Mouse (Mus musculus): Measurements from ENCODE around the gene Bcap31.
"Not testable (repeated sequence)": the region's sequence is repeated elsewhere in the genome, so short reads cannot be mapped to it uniquely, and the experiment has no call there.

The Bcap31 gene

DNA sequence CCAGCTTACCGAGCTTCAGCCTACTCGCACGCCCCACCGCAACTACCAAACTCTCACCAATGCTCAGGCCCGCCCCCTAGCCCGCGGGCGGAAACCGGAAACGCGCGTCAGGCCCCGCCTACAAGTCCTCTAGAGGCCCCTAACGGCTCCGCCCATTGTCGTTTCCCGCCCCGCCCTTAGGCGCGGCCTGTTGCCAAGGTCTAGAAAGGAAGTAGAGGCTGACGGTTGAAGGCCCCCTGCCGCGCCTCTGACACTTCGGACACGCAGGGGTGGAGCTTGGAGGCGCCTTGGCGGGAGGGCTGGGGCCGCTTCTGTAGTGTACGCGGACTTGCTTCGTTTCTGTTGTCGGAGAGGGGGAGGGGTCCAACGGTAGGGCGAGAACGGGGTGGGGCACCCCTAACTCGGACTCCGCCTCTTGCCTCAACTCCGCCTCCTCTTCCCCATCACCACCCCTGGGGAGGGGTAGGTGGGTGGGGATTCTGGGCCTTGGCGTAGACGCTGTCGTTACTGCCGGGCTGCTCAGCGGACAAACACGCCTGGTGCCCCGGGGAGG lies at the start of gene Bcap31, which contains the start of gene Abcd1:
Bcap31 (minus strand) TSS at position 67 of the 553 bp plus-strand sequence.
Abcd1 (plus strand) TSS at position 489 of the 553 bp plus-strand sequence.
- in situ Hi-C loops (cut with MboI; ENCODE audit: low pct_unique_long_range_greater_than_20kb in 1 of 2, low sequenced_read_pairs in 2 of 2, unreplicated experiment in 1 of 2): no loop called here

- in situ Hi-C loops (cut with MboI; ENCODE audit: low pct_unique_long_range_greater_than_20kb in 1 of 2, low sequenced_read_pairs in 2 of 2, unreplicated experiment in 1 of 2): no loop called here
Observed at GRCm38 (mm10) chrX:73765311-73765710, 49.3 kb upstream of the Bcap31 start.

- in situ Hi-C loops (cut with MboI; ENCODE audit: low pct_unique_long_range_greater_than_20kb in 1 of 2, low sequenced_read_pairs in 2 of 2, unreplicated experiment in 1 of 2): no loop called here
Observed at GRCm38 (mm10) chrX:73758611-73759290, 42.8 kb upstream of the Bcap31 start.

GRCm38 (mm10) chrX:73756334-73757140 lies 40.6 kb upstream of the Bcap31 start, which contains the start of gene Plxnb3:
Gene Plxnb3, plus strand, starts transcription at chrX:73757090.
- in situ Hi-C loops (cut with MboI; ENCODE audit: low pct_unique_long_range_greater_than_20kb in 1 of 2, low sequenced_read_pairs in 2 of 2, unreplicated experiment in 1 of 2): no loop called here

DNA sequence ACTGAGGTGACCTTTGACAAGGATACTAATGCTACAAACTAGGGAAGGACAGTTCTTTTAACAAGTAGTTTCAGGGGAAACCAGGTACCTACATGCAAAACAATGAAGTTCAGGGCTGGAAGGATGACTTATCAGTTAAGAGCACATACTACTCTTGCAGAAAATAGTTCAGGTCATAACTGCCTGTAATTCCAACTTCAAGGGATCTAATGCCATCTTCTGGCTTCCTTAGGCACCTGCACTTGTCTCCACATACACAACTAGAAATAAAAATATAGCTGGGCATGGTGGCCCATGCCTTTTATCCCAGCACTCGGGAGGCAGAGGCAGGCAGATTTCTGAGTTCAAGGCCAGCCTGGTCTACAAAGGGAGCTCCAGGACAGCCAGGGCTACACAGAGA lies 33.0 kb upstream of the Bcap31 start:
- in situ Hi-C loops (cut with MboI; ENCODE audit: low pct_unique_long_range_greater_than_20kb in 1 of 2, low sequenced_read_pairs in 2 of 2, unreplicated experiment in 1 of 2): no loop called here

- in situ Hi-C loops (cut with MboI; ENCODE audit: low pct_unique_long_range_greater_than_20kb in 1 of 2, low sequenced_read_pairs in 2 of 2, unreplicated experiment in 1 of 2): no loop called here
Observed at GRCm38 (mm10) chrX:73744774-73745481, 29.0 kb upstream of the Bcap31 start.

DNA sequence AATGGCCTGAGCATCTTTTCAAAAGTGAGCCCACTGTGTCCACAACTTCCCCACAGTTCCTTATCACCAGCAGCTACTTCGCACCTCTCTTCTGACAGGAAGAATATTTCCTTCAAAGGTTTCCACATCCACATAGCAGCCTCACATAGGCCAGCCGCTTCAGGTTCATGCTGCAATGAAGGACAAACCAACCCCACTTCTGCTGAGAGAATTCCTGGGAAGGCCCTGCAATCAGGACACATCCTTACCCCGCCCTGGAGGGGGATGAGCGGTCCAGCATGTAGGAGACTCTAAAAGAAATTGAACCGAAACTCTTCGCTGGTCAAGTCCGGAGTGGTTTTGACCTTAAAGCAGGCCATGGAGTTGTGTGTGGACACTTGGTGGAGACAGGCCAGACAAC lies 23.9 kb upstream of the Bcap31 start:
- in situ Hi-C loops (cut with MboI; ENCODE audit: low pct_unique_long_range_greater_than_20kb in 1 of 2, low sequenced_read_pairs in 2 of 2, unreplicated experiment in 1 of 2): not testable (repeated sequence)

- in situ Hi-C loops (cut with MboI; ENCODE audit: low pct_unique_long_range_greater_than_20kb in 1 of 2, low sequenced_read_pairs in 2 of 2, unreplicated experiment in 1 of 2): no loop called here
Observed at GRCm38 (mm10) chrX:73739151-73739550, 23.2 kb upstream of the Bcap31 start.

DNA sequence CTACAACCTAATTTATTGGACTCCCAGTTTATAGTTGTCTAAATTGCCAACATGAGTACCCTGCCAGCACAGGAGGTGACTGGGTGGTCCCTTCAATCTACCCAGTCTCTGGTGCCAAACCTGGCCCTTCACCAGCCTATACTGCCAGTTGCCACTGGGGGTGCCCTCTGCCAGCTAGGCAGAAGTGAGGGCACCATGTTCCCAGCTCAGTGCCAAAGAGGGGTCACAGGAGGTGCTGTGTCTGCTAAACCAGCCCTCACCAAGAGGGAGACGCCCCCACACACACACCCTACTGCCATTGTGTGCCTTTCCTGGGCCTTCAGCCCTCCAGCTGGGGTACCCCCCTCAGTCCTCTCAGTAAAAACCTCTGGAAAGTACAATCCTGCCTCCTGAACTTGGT lies 22.2 kb upstream of the Bcap31 start:
- in situ Hi-C loops (cut with MboI; ENCODE audit: low pct_unique_long_range_greater_than_20kb in 1 of 2, low sequenced_read_pairs in 2 of 2, unreplicated experiment in 1 of 2): no loop called here

GRCm38 (mm10) chrX:73730908-73731307 lies 14.9 kb upstream of the Bcap31 start:
- in situ Hi-C loops (cut with MboI; ENCODE audit: low pct_unique_long_range_greater_than_20kb in 1 of 2, low sequenced_read_pairs in 2 of 2, unreplicated experiment in 1 of 2): no loop called here

DNA sequence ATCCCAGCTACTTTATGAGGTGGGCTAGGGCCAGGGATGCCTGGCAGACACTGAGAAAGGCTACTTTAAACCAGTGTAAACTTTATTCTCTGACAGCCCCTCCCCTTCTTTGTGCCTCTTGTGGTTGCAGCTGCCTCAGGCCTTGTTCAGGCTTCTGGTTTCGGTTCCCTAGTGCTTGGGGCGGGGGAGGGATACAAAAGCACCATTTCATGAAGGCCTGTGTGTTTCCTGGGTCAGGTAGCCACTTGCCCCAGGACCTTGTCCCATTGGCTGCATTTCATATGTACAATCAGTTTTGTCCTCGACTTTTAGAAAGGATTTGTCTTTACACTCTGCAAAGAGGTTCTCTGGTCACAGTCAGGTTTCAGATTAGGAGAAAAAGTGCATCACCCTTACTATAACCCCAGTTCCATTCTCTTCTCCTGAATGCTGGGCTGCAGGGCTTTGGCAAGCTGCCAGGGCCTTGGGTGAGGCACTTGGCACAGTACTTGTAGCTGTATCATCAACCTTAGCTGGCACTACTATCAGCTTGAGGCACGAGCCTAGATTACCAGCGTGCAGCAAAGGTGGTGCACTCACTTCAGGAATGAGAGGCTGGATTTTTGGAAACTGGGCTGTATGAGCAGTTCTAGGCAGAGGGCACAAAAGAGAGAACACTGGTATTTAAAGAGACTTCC lies 2.8 kb upstream of the Bcap31 start:
- in situ Hi-C loops (cut with MboI; ENCODE audit: low pct_unique_long_range_greater_than_20kb in 1 of 2, low sequenced_read_pairs in 2 of 2, unreplicated experiment in 1 of 2): no loop called here

DNA sequence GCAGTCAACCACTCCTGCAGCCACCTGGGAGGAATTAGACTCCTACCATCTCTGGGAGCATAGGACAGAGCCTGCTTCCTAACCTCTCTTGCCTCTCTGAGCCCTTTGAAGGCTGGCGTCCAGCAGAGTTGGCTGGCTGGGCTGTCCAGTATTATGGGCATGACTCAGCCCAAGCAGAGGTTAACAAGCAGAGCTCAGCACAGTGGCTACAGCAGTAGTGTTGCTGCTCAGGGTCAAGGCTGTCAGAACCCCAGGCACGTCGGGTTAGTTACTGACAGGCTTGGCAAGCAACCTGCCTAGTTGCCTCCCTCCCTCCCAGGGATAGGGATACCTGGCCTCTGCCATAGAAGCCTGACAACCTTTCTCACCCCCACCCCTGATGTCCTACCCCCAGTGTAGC lies 2.3 kb upstream of the Bcap31 start:
- in situ Hi-C loops (cut with MboI; ENCODE audit: low pct_unique_long_range_greater_than_20kb in 1 of 2, low sequenced_read_pairs in 2 of 2, unreplicated experiment in 1 of 2): no loop called here

DNA sequence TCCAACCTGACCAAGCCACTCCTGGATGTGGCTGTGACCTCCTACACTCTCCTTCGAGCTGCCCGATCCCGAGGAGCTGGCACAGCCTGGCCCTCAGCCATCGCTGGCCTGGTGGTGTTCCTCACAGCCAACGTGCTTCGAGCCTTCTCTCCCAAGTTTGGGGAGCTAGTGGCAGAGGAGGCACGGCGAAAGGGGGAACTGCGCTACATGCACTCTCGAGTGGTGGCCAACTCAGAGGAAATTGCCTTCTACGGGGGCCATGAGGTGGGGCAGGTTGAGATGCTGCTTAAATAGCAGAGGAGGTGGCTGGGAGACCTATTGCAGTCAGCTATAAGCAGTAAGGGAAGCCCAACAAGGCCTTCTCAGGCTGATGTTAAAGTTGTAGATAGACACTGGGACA lies 1.7 kb upstream of the Bcap31 start:
- in situ Hi-C loops (cut with MboI; ENCODE audit: low pct_unique_long_range_greater_than_20kb in 1 of 2, low sequenced_read_pairs in 2 of 2, unreplicated experiment in 1 of 2): no loop called here

- in situ Hi-C loops (cut with MboI; ENCODE audit: low pct_unique_long_range_greater_than_20kb in 1 of 2, low sequenced_read_pairs in 2 of 2, unreplicated experiment in 1 of 2): no loop called here
Observed at GRCm38 (mm10) chrX:73716709-73717545, 952 bp upstream of the Bcap31 start.

- in situ Hi-C loops (cut with MboI; ENCODE audit: low pct_unique_long_range_greater_than_20kb in 1 of 2, low sequenced_read_pairs in 2 of 2, unreplicated experiment in 1 of 2): no loop called here
Observed at GRCm38 (mm10) chrX:73715476-73716108, 383 bp downstream of the Bcap31 start.

- in situ Hi-C loops (cut with MboI; ENCODE audit: low pct_unique_long_range_greater_than_20kb in 1 of 2, low sequenced_read_pairs in 2 of 2, unreplicated experiment in 1 of 2): no loop called here
Observed at GRCm38 (mm10) chrX:73700472-73700871, 15.5 kb downstream of the Bcap31 start.

DNA sequence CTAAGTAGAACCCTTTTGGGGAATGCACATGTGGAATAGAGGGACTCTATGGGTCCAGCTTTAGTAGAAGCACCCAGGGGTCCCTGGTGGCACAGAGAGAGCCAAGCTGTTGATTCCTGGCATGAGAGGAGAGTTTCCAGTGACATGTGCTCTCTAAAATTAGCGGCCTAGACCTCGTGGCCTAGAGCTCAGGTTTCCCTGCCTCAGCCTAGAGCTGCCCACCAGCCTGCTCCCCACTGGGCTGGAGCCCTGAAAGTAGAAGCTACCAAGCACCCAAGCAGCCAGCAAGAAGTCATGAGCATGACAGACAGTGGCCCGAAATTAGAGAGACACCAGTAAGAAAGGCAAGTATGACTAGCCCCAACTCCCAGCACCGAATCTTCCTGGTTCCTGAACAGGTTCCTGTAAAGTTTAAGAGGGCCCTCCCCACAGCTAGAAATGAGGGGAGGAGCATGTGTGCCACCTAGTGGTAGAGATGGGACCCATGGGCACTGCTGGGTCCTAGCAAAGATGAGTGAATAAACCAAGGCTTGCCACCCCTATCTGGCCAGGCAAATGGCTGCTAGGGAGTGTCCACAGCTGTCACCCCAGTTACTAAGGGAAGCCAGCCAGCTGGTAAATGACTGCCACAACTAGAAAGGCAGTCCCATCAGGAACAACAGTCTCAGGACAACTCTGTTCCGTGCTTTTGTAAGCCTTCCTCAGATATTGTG lies 24.9 kb downstream of the Bcap31 start:
- in situ Hi-C loops (cut with MboI; ENCODE audit: low pct_unique_long_range_greater_than_20kb in 1 of 2, low sequenced_read_pairs in 2 of 2, unreplicated experiment in 1 of 2): no loop called here

All from mouse embryonic stem cell (cell line).